Mouse (Mus musculus): ENCODE measurements around the gene Aqp5. TPM values are rescaled to one million over a fixed set of nuclear protein-coding genes. Genes with fewer than 3 reads are reported as not detected.

Aqp5 gene
- not detected for total RNA-seq (2021)

- intact Hi-C loops (cut with DNase I), result no loop called here
- DNase-seq, result no peak
Observed at GRCm38 (mm10) chr15:99590429-99591084, at the start of gene Aqp5. Gene Aqp5, plus strand, starts transcription at chr15:99590782.

DNA sequence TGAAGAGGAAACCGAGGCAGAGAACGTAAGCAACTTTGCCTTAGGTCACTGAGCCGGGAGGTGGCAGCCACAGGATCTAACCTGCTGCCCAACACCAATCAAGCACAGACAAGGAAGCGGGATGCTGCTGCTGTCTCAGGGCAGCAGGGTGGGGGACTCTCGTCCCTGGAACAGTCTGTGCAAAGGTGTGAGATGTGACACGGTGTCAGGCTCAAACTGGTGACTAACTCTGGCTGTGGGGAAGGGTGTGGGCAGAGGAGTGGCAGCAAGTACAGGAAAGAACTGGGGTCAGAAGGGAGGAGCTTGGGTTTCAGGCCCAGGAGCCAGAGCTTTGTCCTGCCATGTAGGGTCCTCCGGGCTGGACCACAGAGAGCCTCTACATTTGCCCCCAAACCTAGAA lies 46.5 kb upstream of the Aqp5 start:
- intact Hi-C loops (cut with DNase I), result no loop called here
- DNase-seq, result no peak

- intact Hi-C loops (cut with DNase I), result no loop called here
Observed at GRCm38 (mm10) chr15:99546596-99546995, 44.0 kb upstream of the Aqp5 start.

GRCm38 (mm10) chr15:99547732-99548131 lies 42.9 kb upstream of the Aqp5 start:
- DNase-seq, result no peak
- intact Hi-C loops (cut with DNase I), result no loop called here

More at GRCm38 (mm10) chr15:99546596-99546995, 44.0 kb upstream of the Aqp5 start:
- no peak for DNase-seq

DNA sequence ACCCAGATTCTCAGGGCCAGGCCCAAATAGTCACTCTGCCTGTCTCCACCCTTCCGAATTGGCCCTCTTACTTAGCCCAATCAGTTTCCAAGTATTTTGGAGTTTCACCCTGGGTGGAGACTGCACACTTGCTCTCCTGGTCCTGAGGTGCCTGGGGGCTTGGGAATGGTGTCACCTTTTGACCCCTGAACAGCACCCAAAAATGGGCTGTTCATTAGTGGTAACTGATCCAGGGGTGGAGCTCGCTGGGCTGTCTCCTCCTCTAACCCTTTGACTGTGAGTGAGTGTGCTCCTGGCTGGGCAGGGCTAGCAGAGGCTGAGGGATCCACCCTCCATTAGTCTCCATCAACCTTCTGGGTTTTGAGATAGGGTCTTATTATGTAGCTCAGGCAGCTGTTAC lies 40.7 kb upstream of the Aqp5 start:
- intact Hi-C loops (cut with DNase I), result no loop called here
- DNase-seq, result no peak

- DNase-seq, result no peak
- intact Hi-C loops (cut with DNase I), result no loop called here
Observed at GRCm38 (mm10) chr15:99553767-99554166, 36.8 kb upstream of the Aqp5 start.

DNA sequence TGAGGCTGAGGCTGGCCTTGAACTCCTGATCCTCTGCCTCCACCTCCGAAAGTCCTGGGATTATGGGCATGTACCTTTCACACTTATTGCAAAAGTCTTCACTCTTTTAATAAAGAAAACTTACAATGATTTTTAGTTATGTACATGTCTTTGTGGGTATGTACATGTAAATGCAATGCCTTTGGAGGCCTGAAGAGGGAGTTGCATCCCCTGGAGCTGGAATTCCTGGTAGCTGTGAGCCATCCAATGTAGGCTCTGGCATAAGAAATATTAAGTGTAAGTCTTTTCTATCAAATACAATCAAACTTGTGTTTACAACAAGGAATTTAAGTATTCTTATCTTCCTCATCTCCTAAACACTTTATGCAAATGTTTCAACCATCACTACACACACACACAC lies 31.6 kb upstream of the Aqp5 start:
- no peak for DNase-seq
- intact Hi-C loops (cut with DNase I), result no loop called here

DNA sequence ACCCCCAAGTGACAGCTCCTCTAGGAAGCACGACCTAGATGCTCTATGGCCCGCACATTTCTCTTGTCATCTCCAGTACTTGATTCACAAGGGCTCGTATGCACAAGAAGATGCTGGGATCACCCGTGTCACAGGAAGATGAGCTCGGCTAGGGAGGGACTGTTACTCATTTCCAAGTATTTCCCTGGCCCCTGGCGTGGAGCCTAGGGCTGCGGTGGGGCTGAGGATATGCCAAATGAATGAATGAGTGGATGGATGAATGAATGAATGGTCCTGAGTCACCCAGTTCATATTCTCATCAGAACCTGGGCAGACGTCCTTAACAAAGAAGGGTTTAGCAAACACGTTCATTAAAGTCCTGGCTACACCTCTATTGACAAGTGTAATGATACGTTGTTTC lies 30.3 kb upstream of the Aqp5 start:
- no peak for DNase-seq
- intact Hi-C loops (cut with DNase I), result no loop called here

DNA sequence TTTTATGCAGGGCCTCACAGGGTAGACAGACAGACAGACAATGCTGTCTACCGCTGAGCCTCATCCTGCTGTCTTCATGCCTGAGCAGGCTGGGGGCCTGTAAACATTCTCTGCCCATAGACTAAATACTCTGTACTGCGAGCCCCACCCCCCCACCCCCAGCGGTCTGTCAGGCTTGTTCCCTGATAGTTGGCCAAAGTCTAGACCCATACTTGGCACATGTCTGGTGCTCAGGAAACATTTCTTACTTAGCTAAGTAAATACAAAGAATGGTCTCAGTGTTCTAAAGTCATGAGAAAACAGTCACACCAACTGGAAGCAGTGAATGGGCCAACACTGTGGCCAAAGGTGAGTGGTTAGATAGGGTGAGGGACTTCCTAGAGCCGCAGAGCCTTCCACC lies 23.2 kb upstream of the Aqp5 start:
- no peak for DNase-seq
- intact Hi-C loops (cut with DNase I), result no loop called here

DNA sequence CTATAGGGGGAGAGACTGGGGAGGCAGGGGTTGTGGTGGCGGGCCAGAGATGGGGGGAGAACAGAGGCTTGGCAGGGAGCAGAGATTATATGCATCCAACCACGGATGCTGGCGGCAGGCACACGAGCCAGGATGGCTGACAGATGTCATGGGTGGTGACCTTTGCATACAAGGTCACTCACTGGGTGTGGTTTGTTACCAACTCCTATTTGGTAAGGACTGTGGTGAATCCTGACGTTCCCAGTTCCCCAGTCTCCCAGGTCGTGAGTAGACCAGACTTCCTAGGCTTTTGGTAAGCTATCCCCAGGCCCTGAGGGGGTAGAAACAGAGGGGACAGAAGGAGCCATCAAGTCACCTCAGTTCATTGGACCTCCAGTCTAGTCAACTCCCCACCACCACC lies 21.9 kb upstream of the Aqp5 start:
- intact Hi-C loops (cut with DNase I), result no loop called here

DNA sequence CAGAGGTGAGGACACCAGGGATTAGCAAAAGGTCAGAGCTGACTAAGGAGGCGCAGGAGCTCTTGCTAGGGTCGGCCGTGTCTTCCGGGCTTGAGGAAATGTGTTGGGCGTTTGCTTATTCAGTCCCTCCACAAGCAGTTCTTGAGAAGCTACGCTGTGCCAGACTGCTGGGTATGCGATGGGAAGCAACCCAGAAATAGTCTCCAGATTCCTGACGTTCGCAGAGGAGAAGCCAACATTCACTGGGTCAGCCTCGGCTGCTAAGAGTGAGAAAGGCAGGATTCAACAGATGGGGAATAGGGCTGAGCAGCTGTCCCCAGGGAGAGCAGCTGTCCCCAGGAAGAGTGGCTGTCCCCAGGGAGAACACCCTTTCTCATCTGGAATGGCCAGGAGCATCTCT lies 21.5 kb upstream of the Aqp5 start:
- DNase-seq, result no peak
- intact Hi-C loops (cut with DNase I), result no loop called here

More for the DNA sequence above, 21.9 kb upstream of the Aqp5 start:
- DNase-seq, result no peak

GRCm38 (mm10) chr15:99578802-99579485 lies 11.6 kb upstream of the Aqp5 start, which contains the start of gene Aqp2:
Gene Aqp2, plus strand, starts transcription at chr15:99579055.
- peak in 1 of 2 experiments; percentile 10 for DNase-seq
- intact Hi-C loops (cut with DNase I), result no loop called here

DNA sequence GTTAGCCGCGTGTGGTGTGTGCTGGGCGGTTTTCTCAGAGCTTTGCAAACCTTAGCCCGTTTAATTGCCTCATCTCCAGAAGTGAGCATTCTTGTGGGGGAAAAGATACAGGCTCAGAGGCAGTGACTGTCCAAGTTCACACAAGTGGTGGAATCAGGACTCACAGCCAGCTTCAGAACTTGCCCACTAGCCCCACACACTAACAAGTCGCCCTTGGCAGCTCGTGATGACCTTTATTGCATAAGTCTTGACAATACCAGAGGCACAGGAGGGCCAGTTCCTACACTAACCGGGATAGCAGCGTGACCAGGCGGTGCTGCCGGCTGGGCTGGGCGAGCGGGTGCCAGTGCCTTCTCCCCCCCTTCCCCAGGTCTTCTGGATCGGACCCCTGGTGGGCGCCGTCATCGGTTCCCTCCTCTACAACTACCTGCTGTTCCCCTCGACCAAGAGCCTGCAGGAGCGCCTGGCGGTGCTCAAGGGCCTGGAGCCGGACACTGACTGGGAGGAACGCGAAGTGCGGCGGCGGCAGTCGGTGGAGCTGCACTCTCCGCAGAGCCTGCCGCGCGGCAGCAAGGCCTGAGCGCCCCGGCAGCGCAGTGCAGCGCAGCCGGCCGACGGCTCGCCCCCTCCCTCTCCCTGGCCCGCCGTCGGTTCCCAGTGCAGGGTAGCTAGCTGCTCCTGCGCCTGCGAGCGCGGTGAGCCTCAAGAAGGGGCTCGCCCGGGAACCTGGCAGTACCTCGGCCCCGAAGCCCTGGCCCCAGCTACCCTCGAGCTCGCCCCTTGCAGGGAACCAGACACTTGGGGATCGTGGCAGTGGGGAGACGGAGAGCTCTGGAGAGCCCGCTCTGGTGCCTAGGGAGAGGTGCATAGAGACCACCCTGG lies 6.9 kb upstream of the Aqp5 start:
- intact Hi-C loops (cut with DNase I), result no loop called here
- DNase-seq, result peak; percentile 35 to 38

DNA sequence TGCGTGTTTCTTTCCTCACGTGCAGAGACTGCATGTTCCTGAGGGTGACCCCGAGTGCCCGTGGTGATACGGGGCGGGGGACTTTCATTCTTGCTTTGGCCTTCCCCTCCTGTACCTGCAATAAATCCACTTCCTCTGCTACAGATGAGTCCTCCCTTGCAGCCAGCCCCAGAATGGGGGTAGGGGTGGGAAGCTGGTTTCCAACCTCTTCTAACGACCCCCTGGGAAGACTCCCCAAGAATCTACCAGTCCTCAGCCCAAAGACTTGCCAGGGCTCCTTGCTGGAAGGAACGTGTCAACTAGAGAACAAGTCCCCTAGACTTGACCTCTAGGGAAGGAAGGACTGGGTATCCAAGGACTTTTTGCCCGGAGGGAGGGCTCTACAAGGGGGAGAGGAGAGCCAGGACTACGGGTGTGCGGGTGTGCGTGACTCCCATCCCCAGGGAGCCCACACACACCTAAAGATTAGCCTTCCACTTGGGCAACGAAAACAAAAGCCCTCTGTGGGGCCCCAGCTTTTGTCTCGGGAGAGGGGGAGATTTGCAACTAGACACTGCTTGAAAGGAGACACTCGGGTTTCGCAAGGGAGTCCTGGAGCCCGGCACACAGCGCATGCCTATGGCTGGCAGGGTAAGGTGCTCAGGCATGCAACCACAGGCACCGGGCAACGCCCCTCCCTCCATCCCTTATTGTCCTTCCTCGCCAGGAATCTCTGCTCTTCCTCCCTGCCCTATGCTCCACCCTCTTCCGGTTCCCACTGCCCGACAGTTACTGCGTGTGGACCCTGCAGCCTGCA lies 6.0 kb upstream of the Aqp5 start:
- DNase-seq, result no peak
- intact Hi-C loops (cut with DNase I), result no loop called here

DNA sequence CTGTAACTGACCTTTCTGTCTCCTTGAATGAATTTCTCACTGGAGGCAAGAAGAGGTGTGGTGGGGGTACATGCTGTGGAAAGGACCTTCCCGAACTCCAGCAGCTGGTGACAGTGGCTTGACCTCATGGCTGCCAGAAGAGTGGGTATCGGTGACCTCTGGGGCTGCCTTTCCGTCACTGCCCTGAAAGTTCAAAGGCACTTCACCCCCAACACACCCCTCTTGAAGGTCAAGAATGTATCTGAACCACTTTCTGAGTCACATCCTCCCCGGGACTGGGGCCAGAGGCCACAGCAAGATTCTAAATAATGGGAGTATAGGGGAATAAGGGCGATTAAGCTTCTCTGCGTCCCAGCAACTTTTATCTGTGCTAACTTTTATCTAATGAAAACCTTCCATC lies 4.8 kb upstream of the Aqp5 start:
- no peak for DNase-seq
- intact Hi-C loops (cut with DNase I), result no loop called here

DNA sequence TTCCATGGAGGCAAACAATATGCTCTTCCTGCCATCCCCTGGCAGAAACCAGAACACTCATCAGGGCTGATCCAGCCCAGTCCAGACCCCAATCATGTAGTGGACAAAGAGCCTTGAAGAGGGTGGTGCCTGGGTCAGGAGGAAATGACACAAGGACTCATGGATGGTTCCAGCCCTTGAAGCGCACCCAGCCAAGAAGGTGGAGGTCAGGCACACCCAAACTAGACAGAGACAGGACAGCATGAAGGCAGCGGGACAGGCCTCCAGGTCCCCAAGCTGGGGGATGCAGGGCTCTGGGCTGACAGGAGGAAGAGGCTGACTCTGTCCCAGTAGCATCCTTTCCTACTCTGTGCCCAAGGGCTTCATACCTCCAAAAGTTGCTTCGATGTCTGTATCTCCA lies 4.1 kb upstream of the Aqp5 start:
- intact Hi-C loops (cut with DNase I), result no loop called here

DNA sequence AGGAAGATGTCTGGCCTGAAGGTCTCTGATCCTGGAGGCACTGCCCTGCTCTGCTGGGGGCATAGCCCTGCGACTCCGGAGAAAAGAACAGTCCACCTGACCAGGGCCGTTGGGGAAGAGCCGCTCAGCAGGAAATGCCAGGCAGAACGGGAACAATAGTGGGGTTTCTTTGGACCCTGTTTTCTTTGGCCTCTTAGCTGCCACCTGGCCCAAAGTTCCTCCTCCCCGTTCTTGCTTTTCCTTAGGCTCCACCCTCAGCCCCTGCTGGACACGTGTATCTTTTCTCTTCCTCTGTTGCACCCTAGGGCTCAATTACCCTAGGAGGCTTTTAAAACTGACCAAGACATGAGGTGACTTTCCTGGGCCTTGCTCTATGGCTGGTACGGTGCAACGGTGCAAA lies 1.3 kb upstream of the Aqp5 start:
- DNase-seq, result no peak
- intact Hi-C loops (cut with DNase I), result no loop called here

More for the DNA sequence above, 4.1 kb upstream of the Aqp5 start:
- no peak for DNase-seq

- no peak for DNase-seq
- intact Hi-C loops (cut with DNase I), result no loop called here
Observed at GRCm38 (mm10) chr15:99589704-99590103, 878 bp upstream of the Aqp5 start.

DNA sequence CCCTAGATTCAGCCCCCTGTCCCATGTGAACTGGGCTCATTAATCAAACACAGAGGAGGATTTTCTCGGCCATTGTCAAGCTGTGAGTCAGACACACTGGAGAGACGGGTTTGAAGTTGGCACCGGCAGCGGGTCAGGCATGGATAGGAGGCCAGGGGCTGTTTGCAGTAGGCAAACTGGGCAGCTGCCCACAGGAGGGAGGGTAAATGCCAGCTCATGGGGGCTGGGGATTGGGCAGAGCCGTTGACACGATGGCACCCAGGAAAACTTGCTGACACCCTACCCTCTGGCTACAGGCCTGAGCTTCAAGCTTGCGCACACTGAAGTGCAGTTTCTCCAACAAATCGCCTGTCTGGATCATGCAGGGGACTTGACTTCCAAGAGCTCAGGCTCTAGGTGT lies 1.6 kb downstream of the Aqp5 start:
- intact Hi-C loops (cut with DNase I), result no loop called here
- no peak for DNase-seq

- intact Hi-C loops (cut with DNase I), result no loop called here
- DNase-seq, result no peak
Observed at GRCm38 (mm10) chr15:99592877-99593276, 2.3 kb downstream of the Aqp5 start.

DNA sequence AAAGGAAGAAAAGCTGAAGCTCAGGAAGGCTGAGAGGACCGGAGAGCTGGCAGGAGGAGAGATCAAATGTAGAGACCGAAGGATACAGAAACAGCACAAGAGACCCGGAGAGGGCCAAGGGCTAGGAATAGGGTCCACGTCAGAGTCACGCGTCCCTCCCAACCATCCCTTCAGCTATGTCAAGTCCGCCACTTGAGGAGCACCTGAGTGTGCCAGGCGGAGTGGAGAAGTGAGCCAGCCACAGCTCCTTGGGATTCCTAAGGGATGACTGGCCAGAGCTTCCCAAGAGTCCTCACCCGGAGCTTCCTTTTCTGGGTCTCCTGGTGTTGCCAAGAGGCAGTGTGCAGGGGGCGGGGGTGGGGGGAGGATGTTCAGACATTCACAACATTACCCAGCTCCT lies 4.4 kb downstream of the Aqp5 start:
- DNase-seq, result no peak
- intact Hi-C loops (cut with DNase I), result no loop called here
